Mouse (Mus musculus) C2C12 (cell line): ENCODE data around the gene Zscan2.

Experiments
- CEBPB ChIP-seq: IDR thresholded peaks from one replicate; pipeline ENCODE4 v1.6.1; 2011; ENCODE audit warnings: low read depth, mild to moderate bottlenecking, control low read depth, moderate library complexity
- CTCF ChIP-seq: IDR thresholded peaks from one replicate; pipeline ENCODE4 v1.5.1; 2011; ENCODE audit not compliant: control insufficient read depth, insufficient read depth, insufficient read length
- MAX ChIP-seq: IDR thresholded peaks from one replicate; pipeline ENCODE4 v1.6.1; 2011; ENCODE audit warnings: mild to moderate bottlenecking, control low read depth
- MYOD1 ChIP-seq: IDR thresholded peaks from one replicate; pipeline ENCODE4 v1.6.1; 2011; ENCODE audit warnings: low read depth; ENCODE audit not compliant: control insufficient read depth, insufficient read length
- MYOG ChIP-seq: IDR thresholded peaks from one replicate; pipeline ENCODE4 v1.6.1; 2011; ENCODE audit not compliant: control insufficient read depth, insufficient read length; ENCODE audit errors: extremely low read depth

DNA sequence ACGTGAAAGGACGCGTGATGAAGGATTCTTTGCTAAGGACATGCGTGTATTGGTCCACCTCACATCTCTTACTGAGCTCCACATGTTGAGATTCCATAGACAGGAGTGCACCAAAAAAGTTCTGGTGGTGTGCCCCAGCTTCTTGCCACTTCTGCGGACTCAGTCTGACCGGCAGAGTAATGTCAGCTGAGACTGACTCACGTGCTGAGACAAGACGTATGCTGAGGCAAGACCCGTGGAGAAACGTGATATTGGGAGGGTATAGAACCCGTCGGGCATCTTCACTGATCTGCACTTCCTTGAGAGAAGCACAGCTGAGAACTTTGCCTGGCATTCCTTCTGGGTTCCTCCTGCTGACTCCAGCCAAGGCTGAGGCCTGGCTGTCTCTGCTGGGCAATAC lies 16.0 kb upstream of the Zscan2 start:
- TF ChIP-seq MYOG (no peak), CTCF (no peak), MYOD1 (no peak), MAX (no peak), CEBPB (no peak)
